Mouse (Mus musculus) T-helper 1 cell (primary cell): ENCODE measurements around the gene Hs3st1.

Experiments used
- in situ Hi-C: fragments of 300-600 bp; cut with MboI, MseI; formaldehyde crosslinking; loops from one replicate; pipeline ENCODE4 v1.15.1; 2025; ENCODE audit warnings: high pct_unique_total_duplicates

Hs3st1 gene

DNA sequence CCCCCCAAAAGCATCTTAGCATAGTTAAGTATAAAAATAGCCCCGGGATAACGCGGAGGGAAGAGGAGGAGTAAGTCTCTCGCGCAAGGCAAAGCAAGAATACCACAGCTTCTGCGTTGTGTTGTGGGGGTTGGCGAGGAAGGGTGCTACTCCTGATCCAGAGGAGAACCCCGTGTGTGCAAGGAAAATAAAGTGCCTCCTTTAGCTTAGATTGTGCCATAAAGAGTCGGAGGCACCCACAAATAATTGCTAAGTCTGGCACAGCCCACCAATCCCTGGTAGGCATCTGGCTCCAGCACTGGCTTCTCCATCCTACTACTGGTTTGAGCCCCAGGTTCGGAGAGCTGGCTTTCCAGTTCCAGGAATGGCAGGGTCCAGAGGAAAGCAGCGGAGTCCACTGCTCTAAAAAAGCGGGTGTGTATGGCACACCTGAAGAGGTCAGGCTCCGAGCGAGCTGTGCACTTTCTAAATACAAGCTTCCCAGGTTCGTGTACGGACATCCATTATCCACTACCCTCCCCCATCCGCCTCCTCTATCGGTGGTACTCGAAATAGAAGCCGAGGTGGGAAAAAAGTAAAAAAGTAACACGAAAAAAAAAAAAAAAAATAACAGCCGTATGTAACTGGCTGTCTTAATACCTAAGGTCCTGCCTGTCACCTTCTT, 111.9 kb downstream of the Hs3st1 start:
- in situ Hi-C loops: no loop called here

GRCm38 (mm10) chr5:39642222-39642770, 113.0 kb downstream of the Hs3st1 start:
- in situ Hi-C loops: no loop called here

- in situ Hi-C loops: loop anchor here (5.0 kb wide), 1 partner anchor 857 kb away; no protein-coding TSS in a partner anchor
These were observed 115.7 kb downstream of the Hs3st1 start for GRCm38 (mm10) chr5:39639438-39640177.

GRCm38 (mm10) chr5:39638926-39639325, 116.3 kb downstream of the Hs3st1 start:
- in situ Hi-C loops: loop anchor here (5.0 kb wide), 1 partner anchor 857 kb away; no protein-coding TSS in a partner anchor

GRCm38 (mm10) chr5:39637874-39638273, 117.4 kb downstream of the Hs3st1 start:
- in situ Hi-C loops: loop anchor here (5.0 kb wide), 1 partner anchor 856 kb away; no protein-coding TSS in a partner anchor

DNA sequence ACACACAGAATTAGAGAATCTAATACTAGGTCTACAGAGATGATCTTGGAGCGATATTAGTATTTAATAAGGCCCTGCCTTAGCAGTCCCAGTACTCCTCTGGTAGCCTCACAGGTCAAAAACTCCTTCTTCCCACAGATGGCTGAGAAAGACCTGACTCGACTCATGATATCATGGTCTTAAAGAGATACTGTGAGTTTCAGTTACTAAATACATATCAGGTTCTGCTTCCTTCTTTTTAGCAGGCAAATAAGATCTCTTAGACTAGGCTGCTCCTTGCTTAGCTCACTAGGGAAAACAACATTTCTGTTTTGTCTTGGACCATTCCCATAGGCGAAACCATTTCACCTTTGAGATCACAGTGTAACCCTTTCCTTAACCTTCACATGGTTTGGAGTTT, 119.2 kb downstream of the Hs3st1 start:
- in situ Hi-C loops: loop anchor here (5.0 kb wide), 1 partner anchor 854 kb away; no protein-coding TSS in a partner anchor

- in situ Hi-C loops: loop anchor here (5.0 kb wide), 1 partner anchor 852 kb away; no protein-coding TSS in a partner anchor
These were observed 120.8 kb downstream of the Hs3st1 start for GRCm38 (mm10) chr5:39634300-39635047.

DNA sequence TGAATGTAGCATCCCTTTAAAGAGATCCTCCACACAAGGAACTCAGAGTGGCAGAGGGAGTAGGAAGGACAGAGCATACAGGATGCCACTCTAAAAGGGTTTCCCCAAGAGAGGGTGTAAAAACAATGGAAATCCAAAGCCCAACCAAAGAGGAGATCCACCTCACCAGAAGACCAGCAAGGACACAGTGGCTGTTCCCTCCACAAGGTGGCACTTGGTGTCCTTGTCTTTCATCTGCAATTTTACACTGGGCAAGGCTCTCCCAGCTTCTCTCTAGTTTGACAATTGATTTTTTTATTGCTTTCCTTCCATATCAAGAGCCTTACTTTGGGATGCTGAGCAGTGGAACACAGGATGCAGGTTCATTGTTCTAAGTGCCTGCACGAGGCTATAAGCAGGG, 122.1 kb downstream of the Hs3st1 start:
- in situ Hi-C loops: no loop called here

- in situ Hi-C loops: no loop called here
These were observed 124.4 kb downstream of the Hs3st1 start for GRCm38 (mm10) chr5:39630841-39631240.

DNA sequence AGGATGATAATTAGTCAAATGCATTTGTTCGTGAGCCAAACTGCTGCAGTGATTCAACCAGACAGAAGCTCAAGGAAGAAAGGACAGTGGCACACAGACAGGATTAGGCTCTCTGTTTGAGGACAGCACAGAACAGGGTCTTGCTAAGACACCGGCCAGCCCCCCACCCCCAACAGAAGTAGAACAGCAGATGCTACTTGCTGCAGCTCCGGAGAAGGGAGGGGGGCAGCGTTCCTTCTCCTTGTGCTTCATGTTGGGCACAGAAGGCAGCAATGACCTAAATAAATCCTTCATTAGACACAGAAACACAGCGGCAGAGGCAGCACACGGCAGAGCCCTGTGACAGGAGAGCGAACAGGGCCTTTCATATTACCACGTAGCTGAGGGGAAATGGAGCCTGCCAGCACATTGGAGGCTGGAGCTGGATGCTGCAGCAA, 130.2 kb downstream of the Hs3st1 start:
- in situ Hi-C loops: no loop called here

DNA sequence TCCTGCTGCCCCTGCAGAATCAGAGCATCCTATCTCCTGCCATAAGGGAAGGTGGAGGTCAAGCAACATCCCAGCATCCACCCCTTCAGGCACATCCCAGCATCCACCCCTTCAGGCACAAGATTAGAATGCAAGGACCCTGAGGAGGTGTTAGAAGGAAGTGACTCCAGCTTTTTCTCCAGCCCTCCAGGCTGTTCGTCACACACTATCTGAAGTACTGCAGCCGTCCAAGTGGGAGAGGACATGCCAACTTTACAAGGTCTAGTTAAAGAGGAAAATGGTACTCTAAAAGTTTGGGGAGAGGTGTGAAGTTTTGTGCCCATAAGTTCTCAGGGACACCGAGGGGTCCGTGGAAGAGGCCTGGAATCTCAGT, 131.1 kb downstream of the Hs3st1 start:
- in situ Hi-C loops: no loop called here

DNA sequence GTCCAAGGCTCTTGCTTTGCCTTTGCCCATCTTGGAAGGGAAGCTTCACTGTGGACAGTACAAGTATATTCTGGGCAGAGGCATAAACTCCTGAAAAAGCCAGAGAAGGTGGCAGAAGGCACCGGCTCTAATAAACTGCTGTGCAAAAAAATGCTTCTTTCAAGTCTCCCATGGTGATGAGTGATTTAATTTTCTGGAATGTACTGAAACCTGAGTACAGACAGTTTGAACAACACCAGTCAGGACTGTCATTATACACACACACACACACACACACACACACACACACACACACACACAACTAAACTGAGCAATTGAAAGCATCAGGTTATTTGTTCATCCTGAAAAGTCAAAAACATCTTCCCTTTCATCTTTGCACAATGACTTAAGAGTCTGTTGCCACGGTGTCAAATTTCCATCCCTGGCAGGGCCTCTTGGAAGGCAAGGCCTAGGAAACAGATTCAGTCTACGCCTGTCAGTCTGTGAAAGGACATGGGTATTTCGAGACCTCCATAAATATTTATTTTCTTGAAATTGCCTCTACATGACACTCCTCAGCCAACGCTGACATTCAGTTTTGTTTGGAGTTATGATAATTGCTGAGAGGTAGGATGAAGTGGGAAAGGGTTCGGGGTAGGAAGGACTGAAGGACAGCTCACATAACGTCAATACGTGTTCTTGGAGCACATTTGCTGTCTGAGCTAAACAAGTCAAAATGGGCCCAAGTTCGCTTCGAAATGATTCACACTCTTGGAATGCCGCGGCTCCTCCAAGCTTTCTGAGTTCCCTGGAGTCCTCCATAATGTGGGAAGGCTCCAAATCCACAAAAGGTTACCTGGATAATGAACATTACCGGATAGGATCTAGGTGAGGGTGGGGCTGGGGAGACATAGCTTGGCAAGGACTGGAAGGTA, 131.7 kb downstream of the Hs3st1 start:
- in situ Hi-C loops: no loop called here

DNA sequence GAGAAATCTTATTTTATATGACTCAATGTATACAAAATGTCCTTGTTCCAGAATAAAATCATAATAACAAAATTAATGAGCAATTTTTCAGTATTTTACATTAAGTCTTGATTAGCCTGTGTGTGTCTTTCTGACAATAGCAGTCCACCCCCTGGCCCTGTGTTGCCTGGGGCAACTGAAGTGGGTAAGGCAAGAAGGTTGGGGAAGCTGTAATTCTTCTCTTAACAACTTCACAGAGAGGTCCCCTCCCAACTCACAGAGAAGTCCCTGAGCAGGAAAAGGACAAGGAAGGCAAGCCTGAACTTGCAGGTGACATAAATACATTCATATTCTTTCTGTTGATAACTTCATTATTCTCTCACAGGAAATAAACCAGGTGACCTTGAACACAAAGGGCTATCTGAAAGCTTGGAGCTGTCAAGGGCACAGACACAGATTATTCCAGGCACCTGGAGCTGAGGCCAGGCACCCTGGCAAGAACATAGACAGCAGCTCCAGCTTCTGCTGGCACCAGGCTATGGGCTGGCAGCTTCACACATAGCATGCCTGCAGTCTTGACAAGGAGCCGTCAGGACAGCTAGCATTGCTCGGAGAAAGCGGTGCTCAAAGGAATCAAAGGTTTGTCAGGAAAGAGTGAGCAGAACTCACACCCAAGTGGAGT, 134.9 kb downstream of the Hs3st1 start:
- in situ Hi-C loops: no loop called here

- in situ Hi-C loops: no loop called here
These were observed 137.8 kb downstream of the Hs3st1 start for GRCm38 (mm10) chr5:39617354-39617977.

- in situ Hi-C loops: no loop called here
These were observed 140.1 kb downstream of the Hs3st1 start for GRCm38 (mm10) chr5:39615202-39615601.

DNA sequence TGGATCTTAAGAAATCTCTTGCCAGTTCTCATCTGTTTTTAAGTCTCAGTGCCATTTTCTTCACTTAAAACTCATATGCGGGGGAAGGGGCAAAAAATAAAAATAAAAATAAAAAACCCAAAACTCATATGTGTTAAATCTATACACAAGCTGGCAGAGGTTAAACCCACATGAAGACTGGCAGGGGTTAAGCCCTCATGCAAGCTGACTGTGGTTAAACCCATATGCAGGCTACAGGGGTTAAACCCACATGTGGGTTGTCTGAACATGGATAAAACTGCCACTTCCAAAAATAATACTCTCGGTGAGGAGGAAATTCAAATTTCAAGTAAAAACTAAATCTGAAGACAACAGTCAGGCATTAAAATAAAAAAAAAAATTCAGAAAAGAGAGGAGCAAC, 141.7 kb downstream of the Hs3st1 start:
- in situ Hi-C loops: no loop called here

DNA sequence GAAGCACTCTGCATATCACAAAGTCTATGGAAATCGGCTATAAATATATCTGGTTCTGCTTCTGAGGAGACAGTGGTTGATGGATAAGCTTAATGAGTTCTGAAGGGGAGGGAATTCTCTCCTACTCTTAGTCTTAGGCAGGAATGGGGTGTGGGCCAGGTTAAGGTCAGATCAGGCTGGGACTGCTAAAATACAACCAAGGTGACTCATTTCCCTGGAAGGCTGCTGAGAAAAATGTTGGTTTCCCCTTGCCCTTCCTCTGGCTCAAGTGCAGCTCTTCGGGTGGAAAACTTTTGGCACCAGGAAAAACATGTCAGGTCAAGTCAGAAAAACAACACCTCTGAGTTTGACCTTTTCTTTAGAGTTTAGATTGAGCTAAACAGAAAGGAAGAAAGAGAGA, 143.0 kb downstream of the Hs3st1 start:
- in situ Hi-C loops: no loop called here

DNA sequence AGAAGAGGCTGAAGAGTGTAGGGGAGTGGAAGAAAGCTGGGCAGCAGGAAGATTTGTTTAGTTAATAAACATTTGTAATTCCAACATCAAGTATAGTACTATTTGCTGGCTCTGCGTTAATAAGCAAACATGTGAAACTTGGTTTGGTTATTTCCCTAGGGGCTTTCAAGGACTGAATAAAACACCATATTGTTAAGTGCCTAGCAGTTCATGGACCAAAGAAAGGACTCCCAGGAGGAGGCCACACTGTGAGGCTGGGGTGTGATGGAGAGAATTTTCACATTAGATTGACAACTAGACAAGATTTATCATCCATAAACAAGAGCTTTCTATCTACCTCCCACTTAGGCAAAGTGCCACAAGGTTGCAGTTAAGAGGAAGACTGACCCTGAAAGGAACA, 147.0 kb downstream of the Hs3st1 start:
- in situ Hi-C loops: no loop called here

DNA sequence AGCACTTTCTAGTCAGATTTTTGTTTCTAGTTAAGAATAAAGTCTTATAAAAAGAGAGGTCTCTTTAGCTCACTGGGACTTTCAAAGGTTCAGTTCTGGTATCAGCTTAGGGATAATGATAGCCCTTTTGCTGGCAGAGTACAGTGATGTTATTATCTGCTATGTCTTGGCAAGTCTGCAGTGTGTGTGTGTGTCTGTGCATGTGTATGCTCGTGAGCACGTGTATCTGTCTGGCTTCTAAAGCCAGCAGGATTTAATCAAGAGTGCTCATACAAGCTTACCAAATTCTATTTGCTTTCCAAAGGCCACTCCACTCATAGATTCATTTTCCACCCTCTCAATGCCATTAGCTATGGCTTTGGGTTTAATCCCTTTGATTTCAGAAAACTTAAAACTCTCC, 160.5 kb downstream of the Hs3st1 start:
- in situ Hi-C loops: no loop called here
